Mouse (Mus musculus) lung, postnatal 0 days (tissue): Measurements from ENCODE around the gene Gsc2.

ENCODE experiments used
- CTCF ChIP-seq: IDR thresholded peaks from 2 replicates; pipeline ENCODE4 v1.5.1; 2016; ENCODE audit warnings: antibody characterized with exemption, mild to moderate bottlenecking
- EP300 ChIP-seq: IDR thresholded peaks from 2 replicates; pipeline ENCODE4 v1.6.1; 2016; ENCODE audit warnings: antibody characterized with exemption, mild to moderate bottlenecking, control low read depth

- no peak for TF ChIP-seq CTCF
- TF ChIP-seq EP300: no peak
Observed at GRCm38 (mm10) chr16:17928087-17928580, 13.3 kb upstream of the Gsc2 start, which contains the start of gene Slc25a1.
